Mouse (Mus musculus) brown adipose tissue, adult 24 weeks (tissue): ENCODE measurements around the gene Gdpgp1. TPM values are rescaled to one million over a fixed set of nuclear protein-coding genes. Genes with fewer than 3 reads are reported as not detected.
A peak's percentile ranks its signal among the peaks of the same experiment; 100 is the strongest.

Experiments used
- H3K27ac ChIP-seq: fragments of 200-500 bp; replicated peaks from 2 replicates; pipeline ENCODE4 v1.5.1; 2012; ENCODE audit warnings: low read depth, mild to moderate bottlenecking, low read length
- H3K4me1 ChIP-seq: fragments of 200-500 bp; 2 replicates; pipeline ENCODE4 v1.6.1; 2012; ENCODE audit warnings: low read length, mixed read lengths; ENCODE audit not compliant: control insufficient read depth, insufficient read depth, insufficient read length
- H3K4me3 ChIP-seq: fragments of 200-500 bp; 2 replicates; pipeline ENCODE4 v1.5.1; 2012; ENCODE audit warnings: low read depth, mild to moderate bottlenecking, low read length, moderate library complexity; ENCODE audit not compliant: insufficient read depth
- polyA plus RNA-seq: library from polyadenylated mRNA; stranded (reverse); fragments of >200 nt; gene quantifications from 2 replicates; pipeline ENCODE4 v1.2.4, GENCODE M21; 2012; ENCODE audit not compliant: missing spikeins, insufficient read depth, insufficient read length

The Gdpgp1 gene
- polyA plus RNA-seq, 1 experiment, result 2.9 TPM

DNA sequence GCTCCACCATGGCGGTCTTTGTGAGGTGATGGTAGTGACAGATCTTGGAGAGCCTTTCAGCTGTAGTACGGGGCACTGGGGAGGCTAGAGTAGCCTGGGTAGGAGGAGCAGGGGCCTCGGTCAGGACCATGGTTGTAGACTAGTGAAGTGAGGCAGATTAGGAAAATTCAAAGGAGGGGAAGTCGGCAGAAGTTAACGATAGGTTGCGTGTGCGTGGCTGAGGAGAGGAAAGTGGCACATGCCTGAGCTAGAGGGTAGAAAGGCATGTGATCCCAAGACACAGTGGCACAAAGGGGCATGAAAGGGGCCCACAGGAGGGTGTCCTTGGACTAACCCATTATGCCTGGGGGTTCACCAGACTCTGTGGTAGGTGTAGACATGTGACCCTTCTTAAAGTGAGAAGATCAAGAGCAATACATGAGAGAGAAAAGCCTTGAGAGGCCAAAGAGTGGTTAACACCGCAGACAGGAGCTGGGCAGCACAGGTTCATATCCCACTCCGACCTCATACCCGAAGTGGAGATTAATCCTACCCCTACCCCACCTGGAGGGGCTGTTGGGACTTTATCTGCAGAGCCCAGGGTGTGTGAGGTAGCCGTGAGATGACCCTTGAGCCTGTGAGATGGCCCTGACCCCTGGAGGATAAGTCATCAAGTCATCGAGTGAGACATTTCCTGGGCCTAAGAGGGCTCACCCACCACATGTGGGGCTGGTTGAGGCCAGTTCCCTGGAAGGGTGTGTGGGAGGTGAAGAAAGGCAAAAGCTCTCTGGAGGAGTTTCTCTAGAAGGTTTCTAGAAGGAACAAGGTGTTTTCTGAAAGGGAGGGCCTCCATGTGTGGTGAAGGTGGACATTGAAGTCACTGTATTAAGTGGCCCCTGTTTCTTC is 26.7 kb upstream of the Gdpgp1 start:
- H3K27ac ChIP-seq, result 0 out of 2 replicates have a peak overlapping the region, but pooled peaks have one; percentile 14
- peaks cover 50% of the 10 kb centered on the region for H3K4me1 ChIP-seq
- H3K4me3 ChIP-seq, result no peak overlapping the region

GRCm38 (mm10) chr7:80207314-80207731 is 25.3 kb upstream of the Gdpgp1 start:
- Histone ChIP-seq H3K4me1 (peaks cover 38% of the 10 kb centered on the region), H3K27ac (no peak overlapping the region), H3K4me3 (no peak overlapping the region)

DNA sequence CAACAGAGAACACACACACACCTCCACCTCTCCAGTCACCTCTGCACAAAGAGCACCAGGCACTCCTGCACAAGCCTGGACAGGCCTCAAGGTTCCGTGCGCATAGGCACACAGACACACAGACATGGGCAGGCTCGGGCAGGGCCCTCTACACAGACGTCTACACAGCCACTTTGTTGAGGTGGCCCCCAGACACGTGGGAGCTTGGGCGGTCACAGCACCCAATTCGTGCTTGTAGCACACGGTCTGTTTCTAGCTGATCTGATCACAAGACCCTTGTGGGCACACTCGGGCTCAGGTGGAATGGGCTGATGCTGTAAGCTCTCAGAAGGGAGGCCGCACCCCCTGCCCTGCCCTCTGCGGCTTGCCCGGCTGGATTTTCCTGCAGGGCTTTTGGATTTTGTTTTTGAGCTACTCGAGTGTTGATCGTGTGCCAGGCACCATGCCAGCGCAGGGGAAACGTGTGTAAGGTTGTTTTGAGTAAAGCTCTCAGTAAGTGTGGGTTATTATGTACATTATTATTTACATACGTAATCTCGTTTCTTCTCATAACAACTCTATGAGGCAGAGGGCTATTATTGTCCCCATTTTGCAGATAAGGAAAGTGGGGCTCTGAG is 24.5 kb upstream of the Gdpgp1 start:
- H3K27ac ChIP-seq, result no peak overlapping the region
- peaks cover 34% of the 10 kb centered on the region for H3K4me1 ChIP-seq
- H3K4me3 ChIP-seq, result no peak overlapping the region

GRCm38 (mm10) chr7:80208738-80209430 is 23.8 kb upstream of the Gdpgp1 start:
- peaks cover 31% of the 10 kb centered on the region for H3K4me1 ChIP-seq
- H3K27ac ChIP-seq, result no peak overlapping the region
- no peak overlapping the region for H3K4me3 ChIP-seq

DNA sequence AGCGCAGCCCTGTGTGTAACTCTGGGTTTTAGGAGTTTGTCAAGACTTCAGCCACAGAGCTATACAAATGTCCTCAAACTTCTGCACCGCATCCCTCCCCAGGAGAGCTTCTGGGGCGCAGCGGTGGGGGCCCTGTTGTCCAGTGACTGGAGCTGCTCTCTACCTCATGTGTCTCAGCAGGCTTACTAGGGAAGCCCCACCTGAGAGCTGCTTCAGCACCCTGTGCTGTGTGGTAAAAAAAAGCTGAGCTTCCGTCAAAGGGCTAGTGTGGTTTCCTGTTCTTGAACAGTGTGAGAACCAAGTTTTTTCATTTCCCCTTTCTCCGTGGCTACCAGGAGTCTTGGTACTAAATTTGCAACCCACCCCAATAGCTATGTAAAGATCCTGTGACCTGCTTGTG is 23.0 kb upstream of the Gdpgp1 start:
- no peak overlapping the region for H3K4me3 ChIP-seq
- peaks cover 30% of the 10 kb centered on the region for H3K4me1 ChIP-seq
- H3K27ac ChIP-seq, result no peak overlapping the region

GRCm38 (mm10) chr7:80210982-80211381 is 21.7 kb upstream of the Gdpgp1 start:
- peaks cover 30% of the 10 kb centered on the region for H3K4me1 ChIP-seq
- H3K4me3 ChIP-seq, result no peak overlapping the region
- no peak overlapping the region for H3K27ac ChIP-seq

- Histone ChIP-seq H3K27ac (no peak overlapping the region), H3K4me1 (peaks cover 8% of the 10 kb centered on the region), H3K4me3 (no peak overlapping the region)
Observed at GRCm38 (mm10) chr7:80213604-80214003, 19.1 kb upstream of the Gdpgp1 start.

DNA sequence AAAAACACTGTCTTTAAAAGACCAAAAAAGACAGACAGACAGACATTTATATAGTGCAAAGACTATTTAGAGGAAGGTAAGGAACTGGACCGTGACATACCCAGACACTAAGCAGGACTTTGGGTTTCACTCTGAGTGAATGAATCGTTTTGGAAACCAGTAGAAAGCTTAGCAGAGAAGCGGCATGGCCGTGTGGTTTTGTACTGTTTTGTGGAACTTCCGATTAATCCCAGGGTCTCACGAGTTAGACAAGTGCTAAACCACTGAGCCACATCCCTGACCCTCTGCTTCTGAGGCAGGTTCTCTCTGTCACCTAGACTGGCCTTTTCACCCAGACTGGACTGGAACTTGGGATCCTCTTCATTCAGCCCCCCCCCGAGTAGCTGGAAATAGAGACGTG is 18.2 kb upstream of the Gdpgp1 start:
- no peak overlapping the region for H3K4me3 ChIP-seq

GRCm38 (mm10) chr7:80215398-80215797 is 17.3 kb upstream of the Gdpgp1 start:
- Histone ChIP-seq H3K4me3 (no peak overlapping the region), H3K27ac (no peak overlapping the region), H3K4me1 (no peaks in the 10 kb centered on the region; the same call in 1 of the 2 replicates)

More for the DNA sequence above, 18.2 kb upstream of the Gdpgp1 start:
- Histone ChIP-seq H3K4me1 (no peaks in the 10 kb centered on the region; the same call in 1 of the 2 replicates), H3K27ac (no peak overlapping the region)

DNA sequence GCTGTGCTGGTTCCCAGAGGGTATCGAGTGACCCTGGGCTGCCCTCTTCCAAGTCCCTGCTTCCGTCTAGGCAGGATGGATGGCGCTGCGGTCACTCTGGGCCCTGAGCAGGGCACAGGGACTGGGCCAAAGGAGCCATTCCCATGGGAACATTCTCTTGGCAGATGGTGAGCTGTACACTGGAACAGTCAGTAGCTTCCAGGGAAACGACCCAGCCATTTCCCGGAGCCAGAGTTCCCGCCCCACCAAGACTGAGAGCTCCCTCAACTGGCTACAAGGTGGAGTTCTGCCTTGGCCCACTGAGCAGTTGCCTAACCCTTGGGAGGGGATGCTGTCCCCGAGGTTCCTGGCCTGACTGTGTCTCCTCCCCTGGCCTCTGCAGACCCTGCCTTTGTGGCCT is 16.1 kb upstream of the Gdpgp1 start:
- no peak overlapping the region for H3K27ac ChIP-seq
- no peak overlapping the region for H3K4me3 ChIP-seq
- no peaks in the 10 kb centered on the region; the same call in 1 of the 2 replicates for H3K4me1 ChIP-seq

GRCm38 (mm10) chr7:80218666-80219065 is 14.0 kb upstream of the Gdpgp1 start:
- Histone ChIP-seq H3K4me3 (no peak overlapping the region), H3K27ac (no peak overlapping the region), H3K4me1 (no peaks in the 10 kb centered on the region; the same call in 1 of the 2 replicates)

GRCm38 (mm10) chr7:80220237-80220797 is 12.3 kb upstream of the Gdpgp1 start:
- no peaks in the 10 kb centered on the region; the same call in 1 of the 2 replicates for H3K4me1 ChIP-seq
- no peak overlapping the region for H3K27ac ChIP-seq
- no peak overlapping the region for H3K4me3 ChIP-seq

- no peak overlapping the region for H3K27ac ChIP-seq
- no peak overlapping the region for H3K4me3 ChIP-seq
- no peaks in the 10 kb centered on the region; the same call in 1 of the 2 replicates for H3K4me1 ChIP-seq
Observed at GRCm38 (mm10) chr7:80221179-80221750, 11.4 kb upstream of the Gdpgp1 start.

- no peak overlapping the region for H3K27ac ChIP-seq
- no peaks in the 10 kb centered on the region for H3K4me1 ChIP-seq
- no peak overlapping the region for H3K4me3 ChIP-seq
Observed at GRCm38 (mm10) chr7:80227065-80227464, 5.6 kb upstream of the Gdpgp1 start.
